Mouse (Mus musculus): Measurements from ENCODE around the gene Carm1.

DNA sequence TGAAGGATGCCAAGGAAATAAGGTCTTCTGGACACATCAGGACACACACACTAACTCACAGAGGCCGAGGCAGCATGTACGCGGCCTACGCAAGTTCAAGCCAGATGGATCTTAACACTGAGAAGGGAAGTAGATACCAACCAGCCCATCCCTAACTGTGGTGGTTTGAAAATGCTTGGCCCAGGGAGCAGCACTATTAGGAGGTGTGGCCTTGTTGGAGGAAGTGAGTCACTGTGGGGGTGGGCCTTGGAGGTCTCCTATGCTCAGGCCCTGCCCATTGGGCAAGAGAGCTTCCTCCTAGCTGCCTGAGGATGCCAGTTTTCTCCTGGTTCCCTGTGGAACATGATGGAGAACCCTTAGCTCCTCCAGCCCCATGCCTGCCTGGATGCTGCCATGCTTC, 33.2 kb upstream of the Carm1 start:
- TF ChIP-seq CTCF (IDR thresholded peaks at IDR 0.05; ENCODE audit: borderline replicate concordance, extremely low read depth, insufficient read depth, insufficient read length) (no peak), POLR2A (IDR thresholded peaks at IDR 0.05; ENCODE audit: borderline replicate concordance, extremely low read depth, insufficient read depth, insufficient read length, poor library complexity, severe bottlenecking) (no peak)
